ENCODE assay signal across 15 mouse cellular contexts in genomic region chr1:179337529-179337928, GRCm38 (mm10).
"Had no signal": no experiment of that assay in that cellular context is flagged by ENCODE, and none has a peak within 500 bp of the region (broad histone marks: within the 10 kb centered on the region; RNA-seq: fewer than 3 reads in every experiment).

No protein-coding gene starts in this region.

- H3K4me3 ChIP-seq: liver, embryonic 13.5 days; megakaryocyte, embryonic 14.5 days had no signal

- H3K4me1 ChIP-seq: liver, embryonic 13.5 days; megakaryocyte, embryonic 14.5 days had no signal

- H3K9me3 ChIP-seq: liver, embryonic 13.5 days; megakaryocyte, embryonic 14.5 days had no signal

- H3K27me3 ChIP-seq: liver, embryonic 13.5 days; megakaryocyte, embryonic 14.5 days had no signal

- H3K9ac ChIP-seq: liver, embryonic 13.5 days had no signal

- H3K27ac ChIP-seq: kidney, postnatal 0 days; liver, embryonic 13.5 days; stomach, postnatal 0 days had no signal

- H3K4me2 ChIP-seq: liver, embryonic 13.5 days had no signal

- H3K36me3 ChIP-seq: liver, embryonic 13.5 days had no signal

- ATAC-seq: inflammation-experienced regulatory T-cells, adult 6 months; intestine, postnatal 0 days; lung, postnatal 0 days had no signal

- DNase-seq: kidney, adult 9 months; kidney, postnatal 36 days; layer of hippocampus, adult 9-11 months; layer of hippocampus, postnatal 36 days; left cerebral cortex, postnatal 4 days; liver; liver, embryonic 13.5 days; lung, adult 18-20 months; lung, postnatal 4 days had no signal
